Mouse (Mus musculus) embryo, embryonic 11.5 days (tissue): ENCODE measurements around the gene Supt5.

Source experiments
- DNase-seq: peaks from one replicate; pipeline ENCODE4 v3.0.0-alpha.2; 2012; ENCODE audit warnings: low read depth, low spot score

Supt5 gene

GRCm38 (mm10) chr7:28375176-28375921 is 36.8 kb upstream of the Supt5 start:
- peak; percentile 82 for DNase-seq

GRCm38 (mm10) chr7:28374647-28375046 is 36.1 kb upstream of the Supt5 start:
- DNase-seq = no peak

GRCm38 (mm10) chr7:28373891-28374495 is 35.4 kb upstream of the Supt5 start:
- DNase-seq = no peak

GRCm38 (mm10) chr7:28373131-28373581 is 34.6 kb upstream of the Supt5 start:
- DNase-seq = peak; percentile 84

GRCm38 (mm10) chr7:28372251-28373108 is 33.9 kb upstream of the Supt5 start, which contains the start of gene Plekhg2:
TSS of gene Plekhg2 (minus strand) at chr7:28372599.
- peak; percentile 100 for DNase-seq

- no peak for DNase-seq
Observed at GRCm38 (mm10) chr7:28371514-28371989, 33.0 kb upstream of the Supt5 start.

- no peak for DNase-seq
Observed at GRCm38 (mm10) chr7:28370977-28371513, 32.5 kb upstream of the Supt5 start.

GRCm38 (mm10) chr7:28370051-28370450 is 31.5 kb upstream of the Supt5 start:
- DNase-seq = no peak

GRCm38 (mm10) chr7:28368276-28368920 is 29.9 kb upstream of the Supt5 start:
- DNase-seq = no peak

- DNase-seq = no peak
Observed at GRCm38 (mm10) chr7:28367663-28368275, 29.2 kb upstream of the Supt5 start.

GRCm38 (mm10) chr7:28362441-28363060 is 24.0 kb upstream of the Supt5 start:
- no peak for DNase-seq

- DNase-seq = no peak
Observed at GRCm38 (mm10) chr7:28361647-28362341, 23.2 kb upstream of the Supt5 start.

- no peak for DNase-seq
Observed at GRCm38 (mm10) chr7:28360291-28360690, 21.7 kb upstream of the Supt5 start.

GRCm38 (mm10) chr7:28359854-28360253 is 21.3 kb upstream of the Supt5 start:
- no peak for DNase-seq

- no peak for DNase-seq
Observed at GRCm38 (mm10) chr7:28358431-28358830, 19.9 kb upstream of the Supt5 start.

- no peak for DNase-seq
Observed at GRCm38 (mm10) chr7:28357984-28358383, 19.4 kb upstream of the Supt5 start.

- DNase-seq = no peak
Observed at GRCm38 (mm10) chr7:28356981-28357380, 18.4 kb upstream of the Supt5 start.

- no peak for DNase-seq
Observed at GRCm38 (mm10) chr7:28355221-28355620, 16.7 kb upstream of the Supt5 start.

- DNase-seq = no peak
Observed at GRCm38 (mm10) chr7:28354596-28354995, 16.1 kb upstream of the Supt5 start.

GRCm38 (mm10) chr7:28354113-28354581 is 15.6 kb upstream of the Supt5 start:
- DNase-seq = no peak
